Mouse (Mus musculus): ENCODE measurements around the gene Galr3. TPM values are rescaled to one million over a fixed set of nuclear protein-coding genes. Genes with fewer than 3 reads are reported as not detected.

Gene Galr3
- total and polyA plus RNA-seq, 3 experiments = 0.70 to 1.6 (median 1.2) TPM

GRCm38 (mm10) chr15:79038853-79039252 is 2.8 kb upstream of the Galr3 start:
- H3K9ac ChIP-seq (ENCODE audit: insufficient read depth, low read depth) = no peak overlapping the region
- H3K36me3 ChIP-seq (replicated peaks in 1 of 2; ENCODE audit: control insufficient read depth in 1 of 2, insufficient read depth in 1 of 2, low read length in 1 of 2) = peaks cover 24 to 44% of the 10 kb centered on the region in 2 experiments
- TF ChIP-seq GABPA (IDR thresholded peaks at IDR 0.05; ENCODE audit: insufficient replicate concordance, low read depth, low read length) (no peak), MEF2A (IDR thresholded peaks at IDR 0.05; ENCODE audit: borderline replicate concordance, low read depth, low read length) (peak; percentile 63; the same call in 1 of the 2 replicates), SIN3A (IDR thresholded peaks at IDR 0.05; ENCODE audit: low read length) (peak; percentile 74; the same call in 1 of the 2 replicates), CTCF (conservative IDR thresholded peaks at IDR 0.05 in 1 of 2, IDR thresholded peaks at IDR 0.05 in 1 of 2; ENCODE audit: low read depth in 2 of 2, low read length in 2 of 2) (peak; percentile 71 to 100; a peak in 3 of 4 replicates), MAZ (IDR thresholded peaks at IDR 0.05; ENCODE audit: low read depth, low read length) (peak; percentile 65; the same call in 1 of the 2 replicates), POLR2AphosphoS2 (IDR thresholded peaks at IDR 0.05; ENCODE audit: low read depth, low read length) (no peak), MAX (IDR thresholded peaks at IDR 0.05; ENCODE audit: low read length) (peak; percentile 74; the same call in 1 of the 2 replicates), ETS1 (conservative IDR thresholded peaks at IDR 0.05; ENCODE audit: low read depth, low read length) (no peak), NRF1 (IDR thresholded peaks at IDR 0.05; ENCODE audit: low read depth, low read length) (0 out of 2 replicates have a peak, but pooled peaks have one; percentile 35), USF1 (IDR thresholded peaks at IDR 0.05; ENCODE audit: low read depth, low read length) (no peak), SMC3 (IDR thresholded peaks at IDR 0.05; ENCODE audit: low read depth, low read length) (peak; percentile 91), BHLHE40 (IDR thresholded peaks at IDR 0.05; ENCODE audit: low read depth, low read length) (0 out of 2 replicates have a peak, but pooled peaks have one; percentile 22), RAD21 (IDR thresholded peaks at IDR 0.05; ENCODE audit: low read depth, low read length) (peak; percentile 86), ELF1 (IDR thresholded peaks at IDR 0.05; ENCODE audit: low read depth, low read length) (peak; percentile 48; the same call in 1 of the 2 replicates), E2F4 (IDR thresholded peaks at IDR 0.05; ENCODE audit: insufficient replicate concordance, low read depth, low read length) (no peak), IRF4 (IDR thresholded peaks at IDR 0.05; ENCODE audit: low read depth, low read length) (peak; percentile 74; the same call in 1 of the 2 replicates), ZC3H11A (IDR thresholded peaks at IDR 0.05; ENCODE audit: low read depth, low read length) (0 out of 2 replicates have a peak, but pooled peaks have one; percentile 46), TCF12 (IDR thresholded peaks at IDR 0.05; ENCODE audit: low read depth, low read length) (peak; percentile 66), UBTF (IDR thresholded peaks at IDR 0.05; ENCODE audit: low read depth, low read length) (no peak), NELFE (IDR thresholded peaks at IDR 0.05; ENCODE audit: low read depth, low read length) (peak; percentile 76; the same call in 1 of the 2 replicates), MYC (IDR thresholded peaks at IDR 0.05; ENCODE audit: low read depth, low read length) (peak; percentile 78; the same call in 1 of the 2 replicates), POLR2A (IDR thresholded peaks at IDR 0.05; ENCODE audit: low read depth, low read length) (peak; percentile 33; the same call in 1 of the 2 replicates), ZNF384 (IDR thresholded peaks at IDR 0.05; ENCODE audit: low read depth, low read length) (peak; percentile 49), MXI1 (IDR thresholded peaks at IDR 0.05; ENCODE audit: low read depth, low read length) (peak; percentile 56; the same call in 1 of the 2 replicates)
- no peaks in the 10 kb centered on the region for H3K79me2 ChIP-seq (replicated peaks; ENCODE audit: control insufficient read depth, extremely low read depth, insufficient read depth, poor library complexity, severe bottlenecking)
- H3K27me3 ChIP-seq (replicated peaks) = peaks cover 20% of the 10 kb centered on the region
- in situ Hi-C loops (cut with MboI; ENCODE audit: low pct_ligation_motif_present, low pct_unique_long_range_greater_than_20kb, low sequenced_read_pairs) = loop anchor here (5.0 kb wide), 1 partner anchor 33 kb away; no protein-coding TSS in a partner anchor
- dilution Hi-C loops (cut with MboI; ENCODE audit: extremely low pct_ligation_motif_present, extremely low pct_unique_long_range_greater_than_20kb, low sequenced_read_pairs) = no loop called here
- H3K4me3 ChIP-seq (replicated peaks in 1 of 3; ENCODE audit: low read depth in 2 of 3, low read length in 2 of 3, poor library complexity in 1 of 3) = no peak overlapping the region
- peak; percentile 92 for DNase-seq (ENCODE audit: extremely low read depth)
- peaks cover 6% of the 10 kb centered on the region for H3K9me3 ChIP-seq (replicated peaks; ENCODE audit: low read length)
- H3K27ac ChIP-seq (ENCODE audit: insufficient read depth, low read depth) = no peak overlapping the region
- no peak overlapping the region for H3K4me2 ChIP-seq (ENCODE audit: insufficient read depth, low read depth, poor library complexity, severe bottlenecking)
- H3K4me1 ChIP-seq (ENCODE audit: control insufficient read depth in 1 of 2, insufficient read depth in 2 of 2) = peaks cover 18 to 42% of the 10 kb centered on the region in 2 experiments

All from CH12.LX (cell line).